Mouse (Mus musculus) G1E (cell line): Measurements from ENCODE around the gene Sst.

Experiments
- CTCF ChIP-seq: IDR thresholded peaks from 2 replicates; pipeline ENCODE4 v1.5.1; 2012; ENCODE audit warnings: low read depth, low read length, inconsistent platforms, mixed read lengths
- POLR2AphosphoS5 ChIP-seq: IDR thresholded peaks from 2 replicates; pipeline ENCODE4 v1.6.1; 2012; ENCODE audit warnings: low read depth, low read length, inconsistent platforms; ENCODE audit not compliant: insufficient replicate concordance
- TAL1 ChIP-seq: conservative IDR thresholded peaks from 2 replicates; pipeline ENCODE4 v1.6.1; 2012; ENCODE audit warnings: low read depth, low read length, inconsistent platforms, mixed read lengths

GRCm38 (mm10) chr16:23897486-23897885 is 6.7 kb upstream of the Sst start:
- TF ChIP-seq CTCF (no peak), TAL1 (no peak), POLR2AphosphoS5 (no peak)
